Mouse (Mus musculus) A20 (cell line): ENCODE measurements around the gene Stat5a.

Experiments used
- DNase-seq: peaks from one replicate; pipeline ENCODE4 v3.0.0-alpha.2; 2011; ENCODE audit warnings: low read depth, low spot score

The Stat5a gene

GRCm38 (mm10) chr11:100896078-100896477 is 36.9 kb downstream of the Stat5a start:
- DNase-seq = no peak

GRCm38 (mm10) chr11:100897294-100898231 is 38.4 kb downstream of the Stat5a start:
- peak; percentile 85 for DNase-seq

GRCm38 (mm10) chr11:100898441-100899199 is 39.5 kb downstream of the Stat5a start:
- peak; percentile 64 for DNase-seq

GRCm38 (mm10) chr11:100904580-100905351 is 45.6 kb downstream of the Stat5a start:
- peak; percentile 81 for DNase-seq

GRCm38 (mm10) chr11:100905929-100906328 is 46.8 kb downstream of the Stat5a start:
- no peak for DNase-seq

- no peak for DNase-seq
Measured at GRCm38 (mm10) chr11:100906885-100907284, 47.7 kb downstream of the Stat5a start.

- DNase-seq = no peak
Measured at GRCm38 (mm10) chr11:100908112-100908511, 49.0 kb downstream of the Stat5a start.

GRCm38 (mm10) chr11:100908567-100908966 is 49.4 kb downstream of the Stat5a start:
- no peak for DNase-seq

- DNase-seq = no peak
Measured at GRCm38 (mm10) chr11:100912401-100913155, 53.4 kb downstream of the Stat5a start.

- DNase-seq = no peak
Measured at GRCm38 (mm10) chr11:100914415-100914814, 55.3 kb downstream of the Stat5a start.

- no peak for DNase-seq
Measured at GRCm38 (mm10) chr11:100915063-100915462, 55.9 kb downstream of the Stat5a start.

- no peak for DNase-seq
Measured at GRCm38 (mm10) chr11:100916432-100916971, 57.4 kb downstream of the Stat5a start.

- DNase-seq = no peak
Measured at GRCm38 (mm10) chr11:100918007-100918406, 58.9 kb downstream of the Stat5a start.

GRCm38 (mm10) chr11:100920887-100921624 is 61.9 kb downstream of the Stat5a start:
- DNase-seq = peak; percentile 29

GRCm38 (mm10) chr11:100924386-100924919 is 65.3 kb downstream of the Stat5a start:
- DNase-seq = no peak

- DNase-seq = no peak
Measured at GRCm38 (mm10) chr11:100927386-100927785, 68.2 kb downstream of the Stat5a start.

GRCm38 (mm10) chr11:100930611-100931010 is 71.5 kb downstream of the Stat5a start:
- DNase-seq = peak; percentile 17

GRCm38 (mm10) chr11:100931254-100931921 is 72.2 kb downstream of the Stat5a start:
- peak; percentile 91 for DNase-seq
